Mouse (Mus musculus): ENCODE measurements at regions not wholly inside any gene's neighbourhood (a gene's known extent, or its start where the extent isn't known, plus 50 kb on each side); places are given as distances from the start of the nearest gene placed in this dataset.

- TF ChIP-seq CTCF (IDR thresholded peaks at IDR 0.05) (no peak), EP300 (IDR thresholded peaks at IDR 0.05) (no peak)
Observed at GRCm38 (mm10) chr15:86963486-86963885, 580.6 kb upstream of the Fam19a5 start.

Data from lung, postnatal 0 days (tissue).